Comparison of ENCODE assay signal across 8 mouse cellular contexts in the genomic region with DNA sequence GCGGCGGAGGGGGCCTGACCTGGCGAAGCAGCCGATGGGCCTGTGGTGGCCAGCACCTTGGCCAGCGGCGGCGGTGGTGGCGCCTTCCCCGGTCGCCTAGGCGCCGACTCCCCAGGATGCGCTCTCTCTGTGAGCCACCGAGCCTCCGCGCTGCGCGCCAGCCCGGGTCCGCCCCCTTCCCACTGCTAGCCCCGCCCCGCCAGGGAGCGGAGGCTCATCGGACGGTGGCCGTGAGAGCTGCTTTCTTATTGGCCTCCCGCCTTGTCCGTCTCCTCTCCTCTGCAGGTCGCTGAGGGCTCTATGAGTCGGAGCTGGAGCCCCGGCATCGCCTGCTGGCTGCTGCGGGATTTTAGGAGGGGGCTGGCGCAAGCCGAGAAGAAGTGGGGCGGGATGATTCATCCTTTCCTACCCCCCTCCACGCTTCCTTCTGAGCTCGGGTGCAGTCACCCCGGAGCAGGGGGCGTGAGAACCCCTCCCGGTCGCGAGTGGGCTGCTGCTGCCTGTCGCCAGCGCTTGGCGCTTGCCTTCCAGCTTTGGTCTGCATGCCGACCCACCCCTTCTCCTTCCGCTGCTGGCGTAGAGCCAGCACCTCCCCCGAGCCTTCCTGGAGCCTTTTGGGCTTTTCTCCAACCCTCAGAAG. TPM values are rescaled to one million over a fixed set of nuclear protein-coding genes. Genes with fewer than 3 reads are reported as not detected.
A peak's percentile ranks its signal among the peaks of the same experiment; 100 is the strongest.
DNase-seq lines count a peak whose midpoint lies in the region; ATAC-seq and TF ChIP-seq lines count a peak whose summit lies in the region.

A gene (minus strand): TSS at position 413 of the 640 bp plus-strand sequence.

- peak; percentile 76 for ATAC-seq in erythroblast, adult 5-6 weeks (replicated peaks; ENCODE audit: low FRiP score, poor library complexity, severe bottlenecking)
- peak; percentile 96 for ATAC-seq in heart, embryonic 11.5 days (replicated peaks; ENCODE audit: insufficient number of reproducible peaks, low FRiP score, low TSS enrichment)
- peak; percentile 99 for ATAC-seq in kidney, embryonic 15.5 days (replicated peaks; ENCODE audit: low FRiP score)
- ATAC-seq in limb, embryonic 15.5 days (ENCODE audit: insufficient number of reproducible peaks, low FRiP score, low TSS enrichment, low read depth) = peak; percentile 97

- DNase-seq in 3T3-L1 (ENCODE audit: low read depth, low spot score) = peak; percentile 81
- DNase-seq in brain, adult 2 months (ENCODE audit: low read depth, low spot score) = peak; percentile 100
- DNase-seq in spleen, postnatal 4 days (ENCODE audit: low spot score in 2 of 2) = peak; percentile 70 to 85

- no peak for TF ChIP-seq POLR2A in myocyte (IDR thresholded peaks at IDR 0.05; ENCODE audit: insufficient read length, low read depth)

- H3K9ac ChIP-seq in heart, embryonic 11.5 days (ENCODE audit: low read depth, low read length) = peak within 1 kb of the TSS; percentile 71
- peak within 1 kb of the TSS; percentile 45 for H3K9ac ChIP-seq in kidney, embryonic 15.5 days
- H3K9ac ChIP-seq in limb, embryonic 15.5 days = peak within 1 kb of the TSS; percentile 37

- peaks cover 24% of the 10 kb centered on the region for H3K27me3 ChIP-seq in heart, embryonic 11.5 days (ENCODE audit: control insufficient read depth, insufficient read depth, low read length)
- H3K27me3 ChIP-seq in kidney, embryonic 15.5 days = peaks cover 41% of the 10 kb centered on the region
- H3K27me3 ChIP-seq in limb, embryonic 15.5 days = peaks cover 47% of the 10 kb centered on the region
- H3K27me3 ChIP-seq in myocyte (ENCODE audit: control insufficient read depth, insufficient read depth, insufficient read length) = peaks cover 35% of the 10 kb centered on the region

- WGBS in heart, embryonic 11.5 days (ENCODE audit: insufficient replicate concordance) = under 1% methylated on average over 38 of the region's 50 CpGs
- WGBS in kidney, embryonic 15.5 days = under 1% methylated on average over 50 of the region's 50 CpGs
- under 1% methylated on average over 49 of the region's 50 CpGs for WGBS in limb, embryonic 15.5 days

- no peak within 1 kb of the TSS for H3ac ChIP-seq in myocyte (ENCODE audit: control insufficient read depth, insufficient read length)

- peak within 1 kb of the TSS; percentile 62 for H3K4me3 ChIP-seq in heart, embryonic 11.5 days (ENCODE audit: low read depth, low read length)
- peak within 1 kb of the TSS; percentile 63 for H3K4me3 ChIP-seq in kidney, embryonic 15.5 days (replicated peaks)
- peak within 1 kb of the TSS; percentile 62 for H3K4me3 ChIP-seq in limb, embryonic 15.5 days
- no peak within 1 kb of the TSS for H3K4me3 ChIP-seq in myocyte

- no peaks in the 10 kb centered on the region; the same call in 1 of the 2 replicates for H3K4me1 ChIP-seq in heart, embryonic 11.5 days (ENCODE audit: control insufficient read depth, insufficient read depth, low read length)
- H3K4me1 ChIP-seq in kidney, embryonic 15.5 days = peaks cover 21% of the 10 kb centered on the region
- peaks cover 23% of the 10 kb centered on the region for H3K4me1 ChIP-seq in limb, embryonic 15.5 days

- no peaks in the 10 kb centered on the region for H3K9me3 ChIP-seq in heart, embryonic 11.5 days (replicated peaks; ENCODE audit: control insufficient read depth, low read length)
- H3K9me3 ChIP-seq in kidney, embryonic 15.5 days (replicated peaks) = no peaks in the 10 kb centered on the region
- no peaks in the 10 kb centered on the region for H3K9me3 ChIP-seq in limb, embryonic 15.5 days

- H3K27ac ChIP-seq in heart, embryonic 11.5 days (ENCODE audit: low read depth, low read length) = peak within 1 kb of the TSS; percentile 59; the same call in 1 of the 2 replicates
- peak within 1 kb of the TSS; percentile 66; the same call in 1 of the 2 replicates for H3K27ac ChIP-seq in kidney, embryonic 15.5 days
- no peak within 1 kb of the TSS for H3K27ac ChIP-seq in limb, embryonic 15.5 days

- H3K36me3 ChIP-seq in heart, embryonic 11.5 days (ENCODE audit: control insufficient read depth, insufficient read depth, low read length) = no peaks in the 10 kb centered on the region
- H3K36me3 ChIP-seq in kidney, embryonic 15.5 days = no peaks in the 10 kb centered on the region
- H3K36me3 ChIP-seq in limb, embryonic 15.5 days = no peaks in the 10 kb centered on the region
- no peaks in the 10 kb centered on the region for H3K36me3 ChIP-seq in myocyte (ENCODE audit: control insufficient read depth, insufficient read depth)

- H3K79me2 ChIP-seq in myocyte (ENCODE audit: control insufficient read depth, insufficient read depth) = no peaks in the 10 kb centered on the region

- peak within 1 kb of the TSS; percentile 90 for H3K4me2 ChIP-seq in heart, embryonic 11.5 days
- H3K4me2 ChIP-seq in kidney, embryonic 15.5 days = peak within 1 kb of the TSS; percentile 98
- H3K4me2 ChIP-seq in limb, embryonic 15.5 days = peak within 1 kb of the TSS; percentile 96
- H3K4me2 ChIP-seq in myocyte (ENCODE audit: low read depth) = no peak within 1 kb of the TSS

TF ChIP-seq in myocyte, 11 proteins besides CTCF, POLR2A, EP300 and RAD21:
- TF ChIP-seq POLR2AphosphoS2 (IDR thresholded peaks at IDR 0.05; ENCODE audit: insufficient read length, low read depth) = no peak
- no peak for TF ChIP-seq MYOG (IDR thresholded peaks at IDR 0.05; ENCODE audit: control insufficient read depth in 1 of 3, insufficient read depth in 1 of 3, insufficient read length in 2 of 3, low read depth in 2 of 3)
- TF ChIP-seq SRF (IDR thresholded peaks at IDR 0.05; ENCODE audit: control insufficient read depth, insufficient read length, low read depth) = no peak
- TF ChIP-seq REST (IDR thresholded peaks at IDR 0.05; ENCODE audit: insufficient read depth, insufficient read length) = peak; percentile 83
- no peak for TF ChIP-seq CEBPB (IDR thresholded peaks at IDR 0.05; ENCODE audit: insufficient read depth, poor library complexity, severe bottlenecking)
- TF ChIP-seq TCF12 (IDR thresholded peaks at IDR 0.05; ENCODE audit: insufficient read depth, poor library complexity, severe bottlenecking) = no peak
- TF ChIP-seq E2F4 (IDR thresholded peaks at IDR 0.05; ENCODE audit: insufficient read depth) = no peak

RNA-seq across cellular contexts. Expression of the gene that starts here (rescaled TPM):
- total RNA-seq in erythroblast, adult 5-6 weeks (2015; ENCODE audit: low replicate concordance) = not detected in 2 replicates
- total RNA-seq in erythroblast, adult 5-6 weeks (2017; ENCODE audit: low replicate concordance) = 0.34 TPM in 1 of 2 replicates, not detected in the other
- polyA plus RNA-seq in heart, embryonic 11.5 days (2014; fragmentation: Nextera tagmentation; extraction: Ambion mirVana) = 0.59 and 0.75 TPM in 2 replicates
- 2.6 and 2.8 TPM in 2 replicates for polyA plus RNA-seq in kidney, embryonic 15.5 days (2015; fragmentation: Nextera tagmentation; extraction: Ambion mirVana)
- 0.70 and 0.73 TPM in 2 replicates for polyA plus RNA-seq in limb, embryonic 15.5 days (2015; fragmentation: Nextera tagmentation; extraction: Ambion mirVana)
- not detected for polyA plus RNA-seq in myocyte (2012; fragmentation: generic; extraction: Trizol)

Comparison
In these comparisons a context has a peak if more than half of its experiments do, and no peak if none do; other contexts are left out.
1. Peak in ATAC-seq in erythroblast, adult 5-6 weeks; RNA of the gene not detected or under 1 TPM.
2. Peak in ATAC-seq, H3K4me3 ChIP-seq, H3K27ac ChIP-seq, H3K9ac ChIP-seq and H3K4me2 ChIP-seq in heart, embryonic 11.5 days; RNA of the gene not detected or under 1 TPM.
3. Peak in ATAC-seq, H3K4me3 ChIP-seq, H3K9ac ChIP-seq and H3K4me2 ChIP-seq in limb, embryonic 15.5 days; RNA of the gene not detected or under 1 TPM.